Mouse (Mus musculus) mouse embryonic stem cell (cell line): ENCODE results near the gene Nanp.

Experiments
- in situ Hi-C, 2 experiments: fragments of 300-500 bp; cut with MboI; formaldehyde crosslinking; loops; 1 replicate in 1 of 2; 3 replicates in 1 of 2; pipeline ENCODE4 v1.14.3; 2019 to 2020; ENCODE audit warnings: low sequenced_read_pairs in 2 of 2, low pct_unique_long_range_greater_than_20kb in 1 of 2, mixed read lengths in 1 of 2; ENCODE audit not compliant: unreplicated experiment in 1 of 2

Nanp gene

GRCm38 (mm10) chr2:151001619-151002175, 37.5 kb downstream of the Nanp start:
- in situ Hi-C loops = loop anchor here in 1 of 2 experiments (10.0 kb wide), 1 partner anchor 167 kb away; no protein-coding TSS in a partner anchor

GRCm38 (mm10) chr2:151000402-151001178, 38.6 kb downstream of the Nanp start:
- in situ Hi-C loops = loop anchor here in 1 of 2 experiments (10.0 kb wide), 1 partner anchor 166 kb away; no protein-coding TSS in a partner anchor

DNA sequence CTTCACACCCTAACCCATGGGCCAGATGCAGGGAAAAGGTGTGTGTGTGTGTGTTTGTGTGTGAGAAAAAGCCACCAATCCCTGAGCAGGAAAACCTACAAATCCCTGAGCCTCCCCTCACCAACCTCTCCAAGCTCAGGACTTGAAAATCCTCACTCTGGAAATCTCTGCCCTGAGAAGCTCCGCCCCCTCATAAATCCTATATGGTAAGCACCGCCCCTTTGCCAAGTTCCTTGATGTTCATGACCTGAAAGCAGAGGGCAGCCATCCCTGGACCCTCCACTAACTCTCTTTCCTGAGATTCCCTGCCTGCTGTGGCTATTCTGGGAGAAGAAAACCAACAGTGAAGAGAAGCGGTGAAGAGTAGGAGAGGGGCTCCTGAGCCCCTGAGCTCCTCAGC, 40.2 kb downstream of the Nanp start:
- in situ Hi-C loops = no loop called here

DNA sequence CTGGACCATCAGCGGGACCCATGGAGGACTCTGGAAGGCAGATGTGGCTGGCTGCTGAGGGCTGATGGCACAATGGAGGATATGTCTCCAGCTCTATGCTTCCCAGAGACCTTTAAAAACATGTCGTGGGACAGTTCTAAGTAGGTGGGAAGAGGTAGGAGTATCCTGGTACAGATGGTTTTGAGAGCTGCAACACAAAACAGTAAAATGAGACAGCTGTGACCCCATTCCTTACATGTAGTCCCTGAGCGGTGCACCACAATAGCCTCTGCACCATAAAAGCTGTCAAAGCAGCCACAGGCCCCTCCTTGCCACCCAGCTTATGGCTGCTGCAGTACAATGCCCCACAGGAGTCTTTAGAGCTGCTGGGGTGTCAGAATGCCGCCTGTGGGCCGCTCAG, 41.6 kb downstream of the Nanp start:
- in situ Hi-C loops = no loop called here

DNA sequence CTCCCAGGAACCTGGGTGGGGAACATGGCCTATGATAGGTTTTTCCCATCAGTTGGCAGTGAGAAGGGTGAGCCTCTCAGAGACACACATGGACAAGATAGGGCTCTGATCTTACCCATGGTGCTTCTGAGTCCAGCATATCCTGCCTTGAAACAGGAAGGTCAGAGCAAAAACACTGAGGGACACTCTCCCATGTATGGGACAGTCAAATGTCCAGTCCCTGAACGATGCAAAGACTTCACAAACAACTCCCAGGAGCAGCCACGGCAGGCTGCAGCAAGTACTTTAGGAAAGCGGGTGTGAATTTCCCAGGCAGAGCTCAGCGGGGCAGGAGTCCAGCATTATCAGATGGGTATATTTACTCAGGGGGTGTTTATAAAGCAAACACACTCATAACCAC, 43.9 kb downstream of the Nanp start:
- in situ Hi-C loops = no loop called here

DNA sequence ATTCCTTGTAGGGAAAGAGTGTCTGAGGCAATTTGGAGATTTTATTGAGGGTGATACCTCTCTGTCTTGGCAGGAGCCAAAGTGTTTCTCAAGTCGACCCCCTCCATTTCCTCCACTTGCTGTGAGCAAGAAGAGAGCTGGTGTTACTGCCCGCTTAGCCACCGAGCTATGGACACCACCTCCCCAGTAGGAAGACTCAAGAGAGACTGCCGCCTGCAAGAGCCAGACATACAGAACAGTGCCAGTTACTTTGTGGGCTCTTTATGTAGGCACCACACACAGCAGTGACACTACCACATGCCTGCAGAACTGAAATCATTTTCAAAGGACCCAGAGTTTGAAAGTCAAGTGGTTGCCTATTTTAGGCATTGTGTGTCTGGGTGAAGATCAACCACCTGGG, 48.1 kb downstream of the Nanp start:
- in situ Hi-C loops = no loop called here

- in situ Hi-C loops = no loop called here
Observed at GRCm38 (mm10) chr2:150990506-150990905, 48.7 kb downstream of the Nanp start.

GRCm38 (mm10) chr2:150985359-150985758, 53.8 kb downstream of the Nanp start:
- in situ Hi-C loops = no loop called here

- in situ Hi-C loops = no loop called here
Observed at GRCm38 (mm10) chr2:150982051-150982450, 57.1 kb downstream of the Nanp start.

GRCm38 (mm10) chr2:150981524-150981923, 57.7 kb downstream of the Nanp start:
- in situ Hi-C loops = no loop called here

DNA sequence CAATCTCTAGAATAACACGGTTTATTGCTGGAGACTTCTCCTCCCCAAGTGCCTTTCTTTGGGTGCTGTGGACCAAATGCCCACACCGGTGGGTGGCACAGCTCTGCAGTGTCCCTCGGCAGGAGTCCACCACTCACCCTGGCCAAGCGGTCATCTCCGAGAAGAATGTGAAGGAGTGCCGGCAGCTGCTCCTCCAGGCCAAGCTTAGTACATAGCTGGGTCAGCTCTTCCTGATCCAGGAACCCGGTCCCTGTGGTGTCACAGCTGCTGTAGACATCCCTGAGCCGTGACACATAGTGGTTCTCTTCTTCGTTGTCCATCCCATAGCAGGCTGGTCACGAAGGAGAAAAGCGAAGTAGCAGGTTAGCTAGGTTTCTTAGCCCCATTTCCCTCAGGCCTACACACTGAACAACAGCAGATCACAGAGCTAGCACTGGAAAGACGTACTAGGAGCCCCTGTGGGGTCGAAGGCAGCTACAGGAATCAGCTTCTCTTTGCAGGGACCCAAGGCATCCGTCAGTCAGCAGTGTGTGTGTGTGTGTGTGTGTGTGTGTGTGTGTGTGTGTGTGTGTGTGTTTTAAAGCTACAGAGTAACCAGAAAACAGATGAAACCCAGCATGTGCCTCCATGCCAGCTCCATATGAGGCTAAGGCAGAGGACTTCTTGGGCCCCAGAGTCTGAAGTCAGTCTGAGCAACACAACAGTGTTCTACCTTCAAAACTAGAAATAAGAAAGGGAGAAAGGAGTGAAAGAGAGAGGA, 59.2 kb downstream of the Nanp start:
- in situ Hi-C loops = no loop called here
